Mouse (Mus musculus): ENCODE results near the gene Pou2af1. TPM values are rescaled to one million over a fixed set of nuclear protein-coding genes. Genes with fewer than 3 reads are reported as not detected.

Pou2af1 gene
- total and polyA plus RNA-seq, 2 experiments from 2014 or later: 0.05 TPM; not detected in 1

GRCm38 (mm10) chr9:51225636-51226166 lies 12.2 kb downstream of the Pou2af1 start:
- no peak for ATAC-seq
- H3K4me3 ChIP-seq (ENCODE audit: low read depth, low read length): no peak overlapping the region
- no peaks in the 10 kb centered on the region for H3K4me1 ChIP-seq (ENCODE audit: insufficient read depth)
- WGBS: 90% methylated on average over 5 of the region's 5 CpGs
- TF ChIP-seq CTCF (IDR thresholded peaks at IDR 0.05; ENCODE audit: low read depth): no peak
- no peaks in the 10 kb centered on the region for H3K27me3 ChIP-seq (ENCODE audit: insufficient read depth, low read length)
- H3K36me3 ChIP-seq (ENCODE audit: insufficient read depth): no peaks in the 10 kb centered on the region
- no peak overlapping the region for H3K9ac ChIP-seq
- H3K4me2 ChIP-seq (ENCODE audit: low read depth): no peak overlapping the region
- DNase-seq: no peak
- no peaks in the 10 kb centered on the region for H3K9me3 ChIP-seq (ENCODE audit: low read length)
- no peak overlapping the region for H3K27ac ChIP-seq (ENCODE audit: low read depth, low read length)

GRCm38 (mm10) chr9:51230701-51231389 lies 17.3 kb downstream of the Pou2af1 start:
- Histone ChIP-seq H3K27me3 (ENCODE audit: insufficient read depth, low read length) (no peaks in the 10 kb centered on the region), H3K4me2 (ENCODE audit: low read depth) (no peak overlapping the region), H3K4me3 (ENCODE audit: low read depth, low read length) (no peak overlapping the region), H3K9me3 (ENCODE audit: low read length) (no peaks in the 10 kb centered on the region), H3K4me1 (ENCODE audit: insufficient read depth) (no peaks in the 10 kb centered on the region), H3K27ac (ENCODE audit: low read depth, low read length) (no peak overlapping the region), H3K9ac (no peak overlapping the region), H3K36me3 (ENCODE audit: insufficient read depth) (no peaks in the 10 kb centered on the region)
- no peak for ATAC-seq
- WGBS: 80% methylated on average over 4 of the region's 4 CpGs
- TF ChIP-seq CTCF (IDR thresholded peaks at IDR 0.05; ENCODE audit: low read depth): no peak
- no peak for DNase-seq

- no peak for ATAC-seq
- H3K9ac ChIP-seq: no peak overlapping the region
- H3K27me3 ChIP-seq (ENCODE audit: insufficient read depth, low read length): no peaks in the 10 kb centered on the region
- H3K9me3 ChIP-seq (ENCODE audit: low read length): no peaks in the 10 kb centered on the region
- no peak for DNase-seq
- H3K36me3 ChIP-seq (ENCODE audit: insufficient read depth): no peaks in the 10 kb centered on the region
- H3K27ac ChIP-seq (ENCODE audit: low read depth, low read length): no peak overlapping the region
- H3K4me1 ChIP-seq (ENCODE audit: insufficient read depth): no peaks in the 10 kb centered on the region
- H3K4me3 ChIP-seq (ENCODE audit: low read depth, low read length): no peak overlapping the region
- WGBS: 95% methylated on average over 8 of the region's 8 CpGs
- no peak for TF ChIP-seq CTCF (IDR thresholded peaks at IDR 0.05; ENCODE audit: low read depth)
- H3K4me2 ChIP-seq (ENCODE audit: low read depth): no peak overlapping the region
Observed at GRCm38 (mm10) chr9:51232163-51232562, 18.7 kb downstream of the Pou2af1 start.

GRCm38 (mm10) chr9:51238741-51239385 lies 25.4 kb downstream of the Pou2af1 start:
- H3K36me3 ChIP-seq (ENCODE audit: insufficient read depth): no peaks in the 10 kb centered on the region
- peak; percentile 58 for DNase-seq
- TF ChIP-seq CTCF (IDR thresholded peaks at IDR 0.05; ENCODE audit: low read depth): no peak
- 0 out of 2 replicates have a peak, but pooled peaks cover 5% of the 10 kb centered on the region for H3K4me1 ChIP-seq (ENCODE audit: insufficient read depth)
- H3K9ac ChIP-seq: peak overlapping the region; percentile 14; the same call in 1 of the 2 replicates
- H3K4me3 ChIP-seq (ENCODE audit: low read depth, low read length): no peak overlapping the region
- no peak overlapping the region for H3K4me2 ChIP-seq (ENCODE audit: low read depth)
- no peaks in the 10 kb centered on the region for H3K9me3 ChIP-seq (ENCODE audit: low read length)
- peak overlapping the region; percentile 70 for H3K27ac ChIP-seq (ENCODE audit: low read depth, low read length)
- WGBS: 53% methylated on average over 12 of the region's 12 CpGs
- no peaks in the 10 kb centered on the region for H3K27me3 ChIP-seq (ENCODE audit: insufficient read depth, low read length)
- ATAC-seq: peak; percentile 86

- Histone ChIP-seq H3K4me1 (ENCODE audit: insufficient read depth) (no peaks in the 10 kb centered on the region), H3K36me3 (ENCODE audit: insufficient read depth) (no peaks in the 10 kb centered on the region), H3K9me3 (ENCODE audit: low read length) (no peaks in the 10 kb centered on the region), H3K27me3 (ENCODE audit: insufficient read depth, low read length) (no peaks in the 10 kb centered on the region), H3K4me2 (ENCODE audit: low read depth) (no peak overlapping the region), H3K4me3 (ENCODE audit: low read depth, low read length) (no peak overlapping the region), H3K27ac (ENCODE audit: low read depth, low read length) (no peak overlapping the region), H3K9ac (no peak overlapping the region)
- TF ChIP-seq CTCF (IDR thresholded peaks at IDR 0.05; ENCODE audit: low read depth): no peak
- DNase-seq (peak; percentile 13), ATAC-seq (no peak)
- 61% methylated on average over 4 of the region's 4 CpGs for WGBS
Observed at GRCm38 (mm10) chr9:51256780-51257502, 43.4 kb downstream of the Pou2af1 start.

GRCm38 (mm10) chr9:51258426-51258825 lies 44.9 kb downstream of the Pou2af1 start:
- Histone ChIP-seq H3K27ac (ENCODE audit: low read depth, low read length) (no peak overlapping the region), H3K36me3 (ENCODE audit: insufficient read depth) (no peaks in the 10 kb centered on the region), H3K9me3 (ENCODE audit: low read length) (no peaks in the 10 kb centered on the region), H3K4me2 (ENCODE audit: low read depth) (no peak overlapping the region), H3K9ac (no peak overlapping the region), H3K4me3 (ENCODE audit: low read depth, low read length) (no peak overlapping the region), H3K27me3 (ENCODE audit: insufficient read depth, low read length) (no peaks in the 10 kb centered on the region), H3K4me1 (ENCODE audit: insufficient read depth) (no peaks in the 10 kb centered on the region)
- 82% methylated on average over 5 of the region's 5 CpGs for WGBS
- DNase-seq (no peak), ATAC-seq (no peak)
- no peak for TF ChIP-seq CTCF (IDR thresholded peaks at IDR 0.05; ENCODE audit: low read depth)

Data from forebrain, postnatal 0 days (tissue).